Comparison of ENCODE assay signal across 8 mouse cellular contexts in the genomic region with DNA sequence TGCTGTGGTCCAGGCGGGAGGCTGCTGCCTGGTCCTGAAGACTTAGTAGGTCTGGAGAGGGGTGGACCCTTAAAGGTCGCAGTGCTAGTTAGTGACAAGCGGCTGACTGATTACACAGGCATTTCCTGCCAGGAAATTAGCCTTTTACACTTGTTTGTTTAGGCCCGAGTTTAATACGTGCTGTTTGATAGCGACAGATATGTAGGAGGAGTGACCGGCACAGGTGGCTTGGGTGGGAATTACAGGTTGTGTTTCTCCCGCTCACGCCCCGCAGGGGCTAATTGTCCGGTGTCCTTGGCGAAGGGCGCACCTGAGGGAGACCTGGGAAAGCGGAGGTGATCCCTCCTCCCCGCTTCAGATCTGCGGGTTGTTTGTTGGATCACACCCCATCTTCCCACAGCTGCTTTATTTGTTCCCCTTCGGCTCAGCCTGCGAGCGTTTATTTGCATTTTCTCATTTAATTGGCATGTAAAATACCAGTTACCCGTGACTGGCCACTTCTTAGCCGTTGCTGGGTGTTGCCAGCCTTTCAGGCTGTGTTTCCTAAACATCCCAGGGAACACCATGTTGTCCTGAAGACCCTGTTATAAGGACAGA. TPM values are rescaled to one million over a fixed set of nuclear protein-coding genes. Genes with fewer than 3 reads are reported as not detected.
DNase-seq lines count a peak whose midpoint lies in the region; ATAC-seq and TF ChIP-seq lines count a peak whose summit lies in the region.

No protein-coding gene starts in this region.

- H3K4me2 ChIP-seq in embryonic facial prominence, embryonic 11.5 days (ENCODE audit: low read depth, low read length): 0 out of 2 replicates have a peak overlapping the region, but pooled peaks have one; percentile 13
- H3K4me2 ChIP-seq in intestine, embryonic 16.5 days (ENCODE audit: low read depth, low read length): peak overlapping the region; percentile 51
- peak overlapping the region; percentile 50 for H3K4me2 ChIP-seq in midbrain, embryonic 13.5 days (replicated peaks)

- intact Hi-C loops in heart, adult 2 months (cut with DNase I): no loop called here
- intact Hi-C loops in heart, postnatal 25 days (cut with DNase I): no loop called here

- H3K36me3 ChIP-seq in heart, adult 2 months (ENCODE audit: control insufficient read depth, insufficient read depth, low read length): no peaks in the 10 kb centered on the region
- no peaks in the 10 kb centered on the region for H3K36me3 ChIP-seq in embryonic facial prominence, embryonic 11.5 days (replicated peaks; ENCODE audit: control insufficient read depth, insufficient read depth, low read depth, low read length)
- no peaks in the 10 kb centered on the region for H3K36me3 ChIP-seq in intestine, embryonic 16.5 days (ENCODE audit: control insufficient read depth, insufficient read depth, low read length)
- H3K36me3 ChIP-seq in midbrain, embryonic 13.5 days: no peaks in the 10 kb centered on the region

- no peaks in the 10 kb centered on the region for H3K27me3 ChIP-seq in heart, adult 2 months (ENCODE audit: control insufficient read depth, insufficient read depth, low read length)
- H3K27me3 ChIP-seq in embryonic facial prominence, embryonic 11.5 days (ENCODE audit: control insufficient read depth, insufficient read depth, low read length): peaks cover 3% of the 10 kb centered on the region; the same call in 1 of the 2 replicates
- peaks cover 3% of the 10 kb centered on the region; the same call in 1 of the 2 replicates for H3K27me3 ChIP-seq in intestine, embryonic 16.5 days (replicated peaks; ENCODE audit: control insufficient read depth, insufficient read depth, low read length)
- H3K27me3 ChIP-seq in midbrain, embryonic 13.5 days: peaks cover 4% of the 10 kb centered on the region; the same call in 1 of the 2 replicates

- no peak for TF ChIP-seq EP300 in heart, adult 2 months (IDR thresholded peaks at IDR 0.05; ENCODE audit: insufficient read depth, low read depth, low read length)

- no peak overlapping the region for H3K9ac ChIP-seq in heart, adult 2 months (ENCODE audit: low read depth, low read length)
- no peak overlapping the region for H3K9ac ChIP-seq in embryonic facial prominence, embryonic 11.5 days (replicated peaks; ENCODE audit: low read length)
- peak overlapping the region; percentile 45; the same call in 1 of the 2 replicates for H3K9ac ChIP-seq in intestine, embryonic 16.5 days (ENCODE audit: low read depth, low read length)
- 0 out of 2 replicates have a peak overlapping the region, but pooled peaks have one; percentile 43 for H3K9ac ChIP-seq in midbrain, embryonic 13.5 days (replicated peaks)

- 0 out of 2 replicates have a peak overlapping the region, but pooled peaks have one; percentile 1 for H3K4me3 ChIP-seq in heart, adult 2 months
- no peak overlapping the region for H3K4me3 ChIP-seq in embryonic facial prominence, embryonic 11.5 days (ENCODE audit: low read depth, low read length)
- H3K4me3 ChIP-seq in intestine, embryonic 16.5 days (ENCODE audit: low read length): peak overlapping the region; percentile 33
- peak overlapping the region; percentile 21 for H3K4me3 ChIP-seq in midbrain, embryonic 13.5 days (replicated peaks)

- no peaks in the 10 kb centered on the region for H3K9me3 ChIP-seq in embryonic facial prominence, embryonic 11.5 days (replicated peaks; ENCODE audit: control insufficient read depth, low read length)
- 0 out of 2 replicates have a peak, but pooled peaks cover 4% of the 10 kb centered on the region for H3K9me3 ChIP-seq in intestine, embryonic 16.5 days (ENCODE audit: control insufficient read depth, low read length)
- H3K9me3 ChIP-seq in midbrain, embryonic 13.5 days: no peaks in the 10 kb centered on the region

- TF ChIP-seq POLR2A in heart, adult 2 months (IDR thresholded peaks at IDR 0.05; ENCODE audit: insufficient read depth, low read depth, low read length): no peak

- no peak for TF ChIP-seq CTCF in heart, adult 2 months (IDR thresholded peaks at IDR 0.05)

- no peak for DNase-seq in heart, adult 2 months
- no peak for DNase-seq in heart, postnatal 25 days (ENCODE audit: low spot score)
- peak; percentile 3 for DNase-seq in embryonic facial prominence, embryonic 11.5 days (ENCODE audit: low spot score)
- DNase-seq in layer of hippocampus, adult 8-10 months (ENCODE audit: low spot score in 2 of 2): no peak
- no peak for DNase-seq in adrenal gland, postnatal 14 days
- no peak for DNase-seq in gastrocnemius, adult 18-20 months (ENCODE audit: low spot score)

- H3K27ac ChIP-seq in heart, adult 2 months: no peak overlapping the region
- no peak overlapping the region for H3K27ac ChIP-seq in embryonic facial prominence, embryonic 11.5 days (replicated peaks; ENCODE audit: low read depth, low read length)
- no peak overlapping the region for H3K27ac ChIP-seq in intestine, embryonic 16.5 days (ENCODE audit: low read length)
- no peak overlapping the region for H3K27ac ChIP-seq in midbrain, embryonic 13.5 days

- ATAC-seq in embryonic facial prominence, embryonic 11.5 days (replicated peaks; ENCODE audit: insufficient number of reproducible peaks, low FRiP score, low TSS enrichment, low read depth): no peak
- ATAC-seq in intestine, embryonic 16.5 days: peak; percentile 75
- ATAC-seq in midbrain, embryonic 13.5 days: no peak

- 6% methylated on average over 21 of the region's 21 CpGs for WGBS in heart, adult 2 months
- WGBS in embryonic facial prominence, embryonic 11.5 days: 6% methylated on average over 21 of the region's 21 CpGs
- WGBS in intestine, embryonic 16.5 days: 4% methylated on average over 21 of the region's 21 CpGs
- WGBS in midbrain, embryonic 13.5 days: 8% methylated on average over 21 of the region's 21 CpGs

- H3K79me2 ChIP-seq in heart, adult 2 months (replicated peaks; ENCODE audit: control insufficient read depth, insufficient read depth, low read length): no peaks in the 10 kb centered on the region

- no peaks in the 10 kb centered on the region for H3K4me1 ChIP-seq in heart, adult 2 months (ENCODE audit: control insufficient read depth, insufficient read depth, low read length)
- no peaks in the 10 kb centered on the region for H3K4me1 ChIP-seq in embryonic facial prominence, embryonic 11.5 days (ENCODE audit: control insufficient read depth, insufficient read depth, low read length)
- peaks cover 8% of the 10 kb centered on the region for H3K4me1 ChIP-seq in intestine, embryonic 16.5 days (ENCODE audit: control insufficient read depth, insufficient read depth, low read length)
- H3K4me1 ChIP-seq in midbrain, embryonic 13.5 days (replicated peaks): peaks cover 13% of the 10 kb centered on the region

RNA-seq across cellular contexts. Expression of gene Gprc5a, which starts 25.1 kb away (rescaled TPM):
- total RNA-seq in heart, adult 2 months (2021): 1 to 10 TPM; 1.2 to 2.9 TPM
- polyA plus RNA-seq in heart, adult 2 months (2012; rRNA removed): 1.4 and 3.4 TPM in 2 replicates
- total RNA-seq in heart, postnatal 25 days (2021): 1 to 10 TPM; 1.0 TPM
- 2.0 and 2.3 TPM in 2 replicates for polyA plus RNA-seq in embryonic facial prominence, embryonic 11.5 days (2014; fragmentation: Nextera tagmentation; extraction: Ambion mirVana)
- polyA plus RNA-seq in intestine, embryonic 16.5 days (2015; fragmentation: Nextera tagmentation; extraction: Ambion mirVana): 8.3 and 10.8 TPM in 2 replicates
- 0.53 and 0.98 TPM in 2 replicates for polyA plus RNA-seq in midbrain, embryonic 13.5 days (2015; fragmentation: Nextera tagmentation; extraction: Ambion mirVana)
- total RNA-seq in layer of hippocampus, adult 8-10 months (2022): under 1 TPM in 1 of 4 experiments, not detected in 3; 0.21 TPM
- 1.7 and 2.1 TPM in 2 replicates for total RNA-seq in adrenal gland, postnatal 14 days (2021)
- 1 to 10 TPM in 1 of 2 experiments, under 1 TPM in 1; 0.96 to 1.6 TPM for total RNA-seq in gastrocnemius, adult 18-20 months (2021)

RNA-seq across cellular contexts. Expression of gene Ddx47, which starts 29.0 kb away (rescaled TPM):
- total RNA-seq in heart, adult 2 months (2021): 10 to 100 TPM; 38.1 to 40.3 TPM
- polyA plus RNA-seq in heart, adult 2 months (2012; rRNA removed): 32.2 and 53.1 TPM in 2 replicates
- total RNA-seq in heart, postnatal 25 days (2021): 10 to 100 TPM; 38.4 to 42.4 TPM
- 116 and 125 TPM in 2 replicates for polyA plus RNA-seq in embryonic facial prominence, embryonic 11.5 days (2014; fragmentation: Nextera tagmentation; extraction: Ambion mirVana)
- polyA plus RNA-seq in intestine, embryonic 16.5 days (2015; fragmentation: Nextera tagmentation; extraction: Ambion mirVana): 82.3 and 95.1 TPM in 2 replicates
- 87.6 TPM in 2 replicates for polyA plus RNA-seq in midbrain, embryonic 13.5 days (2015; fragmentation: Nextera tagmentation; extraction: Ambion mirVana)
- 10 to 100 TPM; 58.5 to 71.2 (median 60.2) TPM for total RNA-seq in layer of hippocampus, adult 8-10 months (2022)
- total RNA-seq in adrenal gland, postnatal 14 days (2021): 56.9 and 61.2 TPM in 2 replicates
- total RNA-seq in gastrocnemius, adult 18-20 months (2021): 10 to 100 TPM; 24.3 to 24.9 TPM

RNA-seq across cellular contexts. Expression of gene Apold1, which starts 58.9 kb away (rescaled TPM):
- total RNA-seq in heart, adult 2 months (2021): 1 to 10 TPM; 6.9 to 9.3 TPM
- 3.6 and 4.4 TPM in 2 replicates for polyA plus RNA-seq in heart, adult 2 months (2012; rRNA removed)
- 1 to 10 TPM; 7.0 to 8.2 TPM for total RNA-seq in heart, postnatal 25 days (2021)
- polyA plus RNA-seq in embryonic facial prominence, embryonic 11.5 days (2014; fragmentation: Nextera tagmentation; extraction: Ambion mirVana): 3.6 and 4.1 TPM in 2 replicates
- 2.8 and 3.5 TPM in 2 replicates for polyA plus RNA-seq in intestine, embryonic 16.5 days (2015; fragmentation: Nextera tagmentation; extraction: Ambion mirVana)
- polyA plus RNA-seq in midbrain, embryonic 13.5 days (2015; fragmentation: Nextera tagmentation; extraction: Ambion mirVana): 3.0 and 3.7 TPM in 2 replicates
- 1 to 10 TPM; 2.5 to 3.2 (median 3.1) TPM for total RNA-seq in layer of hippocampus, adult 8-10 months (2022)
- 12.0 and 18.0 TPM in 2 replicates for total RNA-seq in adrenal gland, postnatal 14 days (2021)
- 1 to 10 TPM; 1.6 to 4.9 TPM for total RNA-seq in gastrocnemius, adult 18-20 months (2021)

Comparison
In these comparisons a context has a peak if more than half of its experiments do, and no peak if none do; other contexts are left out.
1. H3K9ac ChIP-seq: peak in intestine, embryonic 16.5 days (single experiment) and midbrain, embryonic 13.5 days (single experiment); none in heart, adult 2 months (single experiment) and embryonic facial prominence, embryonic 11.5 days (single experiment).
2. Peak in every context shown above with its lines, with median percentiles within 50 percentile points of each other: H3K4me2 ChIP-seq.